Mouse (Mus musculus) liver, adult 2 months (tissue): ENCODE measurements at regions not wholly inside any gene's neighbourhood (a gene's known extent, or its start where the extent isn't known, plus 50 kb on each side); places are given as distances from the start of the nearest gene placed in this dataset.

Experiments used
- CTCF ChIP-seq: fragments of 200-500 bp; IDR thresholded peaks from 2 replicates; pipeline ENCODE4 v1.5.1; 2011; ENCODE audit warnings: low read depth, low read length, control low read depth
- POLR2A ChIP-seq: fragments of 200-500 bp; IDR thresholded peaks from 2 replicates; pipeline ENCODE4 v1.6.1; 2011; ENCODE audit warnings: low read length, control low read depth; ENCODE audit not compliant: insufficient read depth; ENCODE audit errors: extremely low read depth

DNA sequence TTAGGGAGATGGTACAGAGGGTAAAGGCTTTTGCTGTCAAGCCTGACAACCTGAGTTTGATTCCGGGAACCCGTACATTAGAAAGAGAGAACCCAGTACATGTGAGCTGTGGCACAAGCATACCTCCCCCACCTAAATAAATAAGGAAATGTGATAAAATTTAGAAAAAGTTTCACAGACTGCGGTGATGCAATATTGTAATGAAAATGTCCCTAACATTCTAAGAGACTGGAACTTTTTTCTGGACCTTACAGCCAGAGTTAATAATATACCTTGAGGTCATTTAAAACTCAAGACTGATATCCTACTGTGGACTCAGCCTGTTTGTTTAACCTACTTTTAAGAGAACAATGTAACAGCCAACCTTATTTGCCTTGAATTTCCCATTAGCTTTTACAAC, 163.1 kb upstream of the Bcor start:
- TF ChIP-seq CTCF (no peak), POLR2A (no peak)
